Mouse (Mus musculus) heart, adult 2 months (tissue): ENCODE results near the gene Sall4. TPM values are rescaled to one million over a fixed set of nuclear protein-coding genes. Genes with fewer than 3 reads are reported as not detected.
A peak's percentile ranks its signal among the peaks of the same experiment; 100 is the strongest.
"Not testable (repeated sequence)": the region's sequence is repeated elsewhere in the genome, so short reads cannot be mapped to it uniquely, and the experiment has no call there.

ENCODE experiments used
- DNase-seq, 2 experiments: peaks; one replicate each; pipeline ENCODE4 v3.0.0; 2021
- H3K27ac ChIP-seq: fragments of 200-600 bp; 2 replicates; pipeline ENCODE4 v1.8.1; 2022
- H3K27me3 ChIP-seq: fragments of 200-500 bp; 2 replicates; pipeline ENCODE4 v1.6.1; 2012; ENCODE audit warnings: mild to moderate bottlenecking, low read length, inconsistent platforms, mixed read lengths; ENCODE audit not compliant: control insufficient read depth, insufficient read depth
- H3K36me3 ChIP-seq: fragments of 200-500 bp; 2 replicates; pipeline ENCODE4 v1.6.1; 2012; ENCODE audit warnings: low read length, inconsistent platforms; ENCODE audit not compliant: control insufficient read depth, insufficient read depth
- H3K4me1 ChIP-seq: fragments of 200-500 bp; 2 replicates; pipeline ENCODE4 v1.6.1; 2011; ENCODE audit warnings: low read length; ENCODE audit not compliant: control insufficient read depth, insufficient read depth
- H3K4me3 ChIP-seq: fragments of 200-600 bp; 2 replicates; pipeline ENCODE4 v1.8.1; 2022
- H3K79me2 ChIP-seq: fragments of 200-500 bp; replicated peaks from 2 replicates; pipeline ENCODE4 v1.6.1; 2012; ENCODE audit warnings: mild to moderate bottlenecking, inconsistent platforms, low read length, moderate library complexity, mixed read lengths; ENCODE audit not compliant: control insufficient read depth, insufficient read depth
- H3K9ac ChIP-seq: fragments of 200-500 bp; 2 replicates; pipeline ENCODE4 v1.6.1; 2012; ENCODE audit warnings: low read depth, mild to moderate bottlenecking, control low read depth, inconsistent platforms, low read length, mixed read lengths
- CTCF ChIP-seq: fragments of 200-600 bp; IDR thresholded peaks from 2 replicates; pipeline ENCODE4 v1.8.1; 2022; ENCODE audit warnings: antibody characterized with exemption, mild to moderate bottlenecking, moderate library complexity
- EP300 ChIP-seq: fragments of 200-500 bp; IDR thresholded peaks from 2 replicates; pipeline ENCODE4 v1.6.1; 2011; ENCODE audit warnings: low read depth, low read length, control low read depth; ENCODE audit not compliant: insufficient read depth
- POLR2A ChIP-seq: fragments of 200-500 bp; IDR thresholded peaks from 2 replicates; pipeline ENCODE4 v1.6.1; 2011; ENCODE audit warnings: mild to moderate bottlenecking, low read depth, low read length, control low read depth; ENCODE audit not compliant: insufficient read depth
- WGBS: fragments of 180-500 bp; shearing (Covaris S2); methylation state at CpG from one replicate; pipeline ENCODE4 v1.1.7; 2018; 5-methylcytosine and 5-hydroxymethylcytosine counted together
- intact Hi-C: fragments of 180-260 bp; cut with DNase I; formaldehyde crosslinking; loops from one replicate; pipeline ENCODE4 v1.15.1; 2025
- polyA plus RNA-seq: library from polyadenylated mRNA; depleted of rRNA; stranded (reverse); fragments of >200 nt; gene quantifications from 2 replicates; pipeline ENCODE4 v1.2.3, GENCODE M21; 2012
- total RNA-seq, 2 experiments: library from RNA; stranded (reverse); gene quantifications; 2 replicates each; pipeline ENCODE4 v1.2.3; 2021

Sall4 gene
- total and polyA plus RNA-seq, 3 experiments = 1.2 to 2.3 (median 1.5) TPM

DNA sequence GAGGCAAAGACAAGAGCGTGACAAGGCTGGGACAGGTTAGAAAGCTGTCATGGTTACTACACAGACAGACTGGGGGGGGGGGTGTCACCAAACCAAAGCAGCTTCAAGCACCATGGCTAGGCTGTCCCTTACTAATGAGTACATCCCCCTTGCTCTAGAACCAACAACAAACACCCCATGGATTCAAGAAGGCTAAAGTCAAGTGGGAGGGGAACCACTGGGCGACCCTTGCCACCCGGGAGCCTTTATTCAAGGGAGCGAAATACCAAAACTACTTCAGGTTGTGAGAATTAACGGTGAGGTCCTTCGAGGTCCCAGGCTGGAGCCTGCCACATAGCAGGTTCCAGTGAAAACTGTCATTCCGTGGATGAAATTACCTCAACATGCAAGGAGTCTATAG, 4.0 kb downstream of the Sall4 start:
- Histone ChIP-seq H3K4me1 (no peaks in the 10 kb centered on the region), H3K36me3 (no peaks in the 10 kb centered on the region), H3K4me3 (no peak overlapping the region), H3K27me3 (peaks cover 3% of the 10 kb centered on the region), H3K9ac (no peak overlapping the region), H3K27ac (no peak overlapping the region), H3K79me2 (no peaks in the 10 kb centered on the region)
- TF ChIP-seq POLR2A = no peak
- no peak for TF ChIP-seq CTCF
- no peak for TF ChIP-seq EP300
- intact Hi-C loops = loop anchor here (10.0 kb wide), 1 partner anchor 111 kb away; no protein-coding TSS in a partner anchor
- WGBS = 49% methylated on average over 7 of the region's 7 CpGs
- no peak for DNase-seq

DNA sequence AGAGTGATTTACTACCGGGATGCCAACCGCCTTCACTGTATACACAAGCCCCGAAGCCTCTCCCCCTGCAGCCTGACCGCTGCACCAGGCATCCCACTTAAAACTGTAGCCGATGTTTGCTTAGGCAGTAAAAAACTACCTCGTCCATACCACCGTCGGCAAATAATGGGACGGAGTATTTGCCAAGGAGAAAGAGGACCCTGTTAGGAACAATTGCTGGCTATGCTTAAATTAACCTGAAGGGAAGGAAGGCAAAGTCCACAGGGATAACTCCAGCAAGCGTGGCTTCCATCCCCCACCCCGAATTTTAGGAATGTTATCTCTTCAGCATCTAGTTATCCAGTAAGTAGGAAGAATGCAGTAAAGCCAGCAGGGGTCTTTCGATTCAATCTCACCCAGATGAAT, 5.3 kb downstream of the Sall4 start:
- WGBS = 22% methylated on average over 12 of the region's 12 CpGs
- no peak overlapping the region for H3K27ac ChIP-seq
- no peak overlapping the region for H3K9ac ChIP-seq
- intact Hi-C loops = loop anchor here (10.0 kb wide), 1 partner anchor 112 kb away; no protein-coding TSS in a partner anchor
- no peak for TF ChIP-seq POLR2A
- TF ChIP-seq CTCF = no peak
- no peak for TF ChIP-seq EP300
- H3K27me3 ChIP-seq = peaks cover 3% of the 10 kb centered on the region
- no peaks in the 10 kb centered on the region for H3K4me1 ChIP-seq
- no peak for DNase-seq
- no peak overlapping the region for H3K4me3 ChIP-seq
- no peaks in the 10 kb centered on the region for H3K79me2 ChIP-seq
- no peaks in the 10 kb centered on the region for H3K36me3 ChIP-seq

- Histone ChIP-seq H3K79me2 (no peaks in the 10 kb centered on the region), H3K36me3 (no peaks in the 10 kb centered on the region), H3K27me3 (peaks cover 3% of the 10 kb centered on the region), H3K27ac (no peak overlapping the region), H3K9ac (no peak overlapping the region), H3K4me3 (no peak overlapping the region), H3K4me1 (no peaks in the 10 kb centered on the region)
- TF ChIP-seq POLR2A (no peak), CTCF (no peak), EP300 (no peak)
- 39% methylated on average over 4 of the region's 4 CpGs for WGBS
- intact Hi-C loops = loop anchor here (10.0 kb wide), 1 partner anchor 113 kb away; no protein-coding TSS in a partner anchor
- no peak for DNase-seq
Observed at GRCm38 (mm10) chr2:168761954-168762353, 5.8 kb downstream of the Sall4 start.

GRCm38 (mm10) chr2:168761141-168761540, 6.6 kb downstream of the Sall4 start:
- H3K4me1 ChIP-seq = no peaks in the 10 kb centered on the region
- H3K79me2 ChIP-seq = no peaks in the 10 kb centered on the region
- DNase-seq = no peak
- no peak for TF ChIP-seq POLR2A
- no peak for TF ChIP-seq EP300
- H3K36me3 ChIP-seq = no peaks in the 10 kb centered on the region
- H3K4me3 ChIP-seq = no peak overlapping the region
- WGBS = 70% methylated on average over 9 of the region's 9 CpGs
- no peak overlapping the region for H3K27ac ChIP-seq
- H3K27me3 ChIP-seq = no peaks in the 10 kb centered on the region; the same call in none of the 2 replicates
- no peak overlapping the region for H3K9ac ChIP-seq
- intact Hi-C loops = loop anchor here (10.0 kb wide), 1 partner anchor 114 kb away; no protein-coding TSS in a partner anchor

- not testable (repeated sequence) for H3K36me3 ChIP-seq, H3K79me2 ChIP-seq, H3K4me3 ChIP-seq, DNase-seq, H3K27ac ChIP-seq, H3K9ac ChIP-seq, H3K4me1 ChIP-seq, H3K27me3 ChIP-seq
- intact Hi-C loops = loop anchor here (5.0 kb wide), 1 partner anchor 272 kb away; no protein-coding TSS in a partner anchor
- TF ChIP-seq CTCF = peak; percentile 51
- WGBS = 86% methylated on average over 10 of the region's 10 CpGs
Observed at GRCm38 (mm10) chr2:168744406-168744805, 23.3 kb downstream of the Sall4 start.

DNA sequence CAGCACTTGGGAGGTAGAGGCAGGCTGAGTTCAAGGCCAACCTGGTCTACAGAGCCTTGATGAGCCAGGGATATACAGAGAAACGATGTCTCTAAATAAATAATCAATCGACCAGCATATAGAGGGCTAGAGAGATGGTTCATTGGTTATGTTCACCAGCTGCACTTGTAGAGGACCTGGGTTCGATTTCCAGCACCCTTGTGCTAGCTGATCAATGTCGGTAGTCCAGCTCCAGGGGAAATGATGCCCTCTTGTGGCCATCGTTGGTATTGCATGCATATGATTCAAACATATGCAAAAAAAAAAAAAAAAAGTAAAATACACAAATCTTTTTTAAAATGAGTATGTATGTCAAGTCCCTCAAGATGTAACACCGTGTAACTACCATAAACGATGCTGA, 25.1 kb downstream of the Sall4 start:
- WGBS = 15% methylated on average over 7 of the region's 7 CpGs
- peak; percentile 26 to 65 for DNase-seq
- Histone ChIP-seq H3K36me3 (no peaks in the 10 kb centered on the region), H3K79me2 (no peaks in the 10 kb centered on the region), H3K27me3 (no peaks in the 10 kb centered on the region), H3K27ac (no peak overlapping the region; the same call in 1 of the 2 replicates), H3K4me3 (peak overlapping the region; percentile 64), H3K4me1 (peaks cover 4% of the 10 kb centered on the region), H3K9ac (no peak overlapping the region)
- TF ChIP-seq EP300 (no peak), CTCF (peak; percentile 95)
- intact Hi-C loops = loop anchor here (1.0 to 5.0 kb wide), 2 partner anchors 51 to 270 kb away; no protein-coding TSS in a partner anchor
